Mouse (Mus musculus): ENCODE measurements at regions not wholly inside any gene's neighbourhood (a gene's known extent, or its start where the extent isn't known, plus 50 kb on each side); places are given as distances from the start of the nearest gene placed in this dataset.

DNA sequence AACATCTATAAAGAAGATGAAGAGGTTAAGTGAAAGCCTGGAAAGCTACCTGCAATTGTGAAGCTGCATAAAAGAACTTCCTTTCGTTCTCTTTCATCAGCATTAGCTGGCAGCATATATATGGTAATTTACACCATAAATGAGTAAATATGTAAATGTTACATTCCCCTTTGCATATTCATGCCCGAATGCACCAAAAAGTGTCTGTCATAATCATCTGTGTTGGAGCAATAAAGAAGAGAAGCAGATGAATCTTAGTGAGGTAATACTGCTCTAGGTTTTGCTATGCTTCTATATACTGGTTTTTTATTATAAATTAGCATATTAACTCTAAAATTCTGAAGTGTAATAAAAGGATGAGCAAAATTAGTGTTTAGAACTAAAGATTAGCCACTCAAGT, 332.9 kb upstream of the Impad1 start:
- H3K4me1 ChIP-seq (replicated peaks; ENCODE audit: low read depth, low read length), result no peaks in the 10 kb centered on the region
- no peaks in the 10 kb centered on the region for H3K36me3 ChIP-seq (ENCODE audit: insufficient read depth, low read length)
- peaks cover 3% of the 10 kb centered on the region; the same call in 1 of the 2 replicates for H3K9me3 ChIP-seq (ENCODE audit: low read length)
- no peaks in the 10 kb centered on the region for H3K27me3 ChIP-seq (ENCODE audit: insufficient read depth, low read length)
- no peak overlapping the region for H3K4me3 ChIP-seq (replicated peaks; ENCODE audit: low read length)
- no peak for TF ChIP-seq NANOG (IDR thresholded peaks at IDR 0.05; ENCODE audit: borderline replicate concordance, low read length)
- no peak for TF ChIP-seq POU5F1 (IDR thresholded peaks at IDR 0.05; ENCODE audit: borderline replicate concordance, low read length)
- TF ChIP-seq CTCF (conservative IDR thresholded peaks at IDR 0.05; ENCODE audit: low read length), result no peak

DNA sequence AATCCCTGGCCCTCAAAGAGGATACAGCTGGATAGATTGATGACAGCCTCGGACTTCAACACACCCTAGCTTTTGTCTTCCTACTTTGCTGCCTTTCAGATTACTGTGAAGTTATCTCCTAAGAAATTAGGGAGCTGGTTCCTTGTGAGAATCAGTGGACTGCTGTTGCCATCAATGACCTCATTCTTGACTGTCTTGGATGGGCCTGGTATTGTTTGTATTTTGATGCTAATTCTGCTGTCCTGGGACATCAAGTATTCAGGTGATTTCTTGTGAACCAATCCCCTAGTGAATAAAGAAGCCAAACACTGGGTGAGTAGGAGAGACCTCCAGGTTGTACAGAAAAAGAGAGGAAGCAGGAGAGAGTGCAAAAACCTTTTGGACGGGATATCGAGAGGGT, 305.3 kb upstream of the Impad1 start:
- no peak overlapping the region for H3K4me3 ChIP-seq (replicated peaks; ENCODE audit: low read length)
- no peaks in the 10 kb centered on the region for H3K36me3 ChIP-seq (ENCODE audit: insufficient read depth, low read length)
- peaks cover 40% of the 10 kb centered on the region for H3K9me3 ChIP-seq (ENCODE audit: low read length)
- TF ChIP-seq POU5F1 (IDR thresholded peaks at IDR 0.05; ENCODE audit: borderline replicate concordance, low read length) (no peak), CTCF (conservative IDR thresholded peaks at IDR 0.05; ENCODE audit: low read length) (no peak), NANOG (IDR thresholded peaks at IDR 0.05; ENCODE audit: borderline replicate concordance, low read length) (peak; percentile 59; the same call in 1 of the 2 replicates)
- H3K4me1 ChIP-seq (replicated peaks; ENCODE audit: low read depth, low read length), result no peaks in the 10 kb centered on the region
- no peaks in the 10 kb centered on the region for H3K27me3 ChIP-seq (ENCODE audit: insufficient read depth, low read length)

DNA sequence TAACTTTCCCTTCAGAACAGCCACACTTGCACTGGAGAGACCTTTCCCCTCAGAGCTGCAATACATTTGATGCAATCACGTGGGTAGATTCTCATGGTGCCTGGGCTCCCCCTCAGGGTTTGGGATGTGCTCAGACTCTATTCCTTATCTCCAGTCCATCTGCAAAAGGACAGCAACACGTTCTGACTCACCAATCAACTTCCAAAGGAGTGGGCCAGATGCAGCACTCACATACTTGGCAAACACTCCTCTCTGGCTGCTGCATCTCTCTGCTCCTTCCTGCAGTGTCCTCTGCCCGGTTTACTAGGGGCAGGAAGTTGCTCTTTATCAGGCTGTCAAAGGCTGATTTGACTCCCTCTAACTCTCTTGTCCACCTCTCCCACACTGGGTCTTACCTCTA, 285.6 kb upstream of the Impad1 start:
- H3K9me3 ChIP-seq (ENCODE audit: low read length), result no peaks in the 10 kb centered on the region

DNA sequence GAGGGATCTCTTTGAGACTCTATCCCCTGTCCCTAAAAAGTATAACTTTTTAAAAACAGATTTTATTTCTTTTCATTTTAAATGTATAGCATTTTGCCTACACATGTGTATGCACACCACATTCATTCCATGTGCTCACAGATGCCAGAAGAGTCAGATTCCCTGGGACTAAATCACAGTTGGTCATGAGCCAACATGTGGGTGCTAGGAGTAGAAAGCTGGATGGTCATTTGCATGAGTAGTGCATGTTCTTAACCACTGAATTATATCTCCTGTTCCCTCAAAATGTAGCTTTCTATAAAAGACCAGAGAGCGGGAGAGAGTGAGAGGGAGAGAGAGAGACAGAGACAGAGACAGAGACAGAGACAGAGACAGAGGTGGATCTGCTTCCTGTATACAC, 281.6 kb upstream of the Impad1 start:
- Histone ChIP-seq H3K36me3 (ENCODE audit: insufficient read depth, low read length) (no peaks in the 10 kb centered on the region), H3K4me1 (replicated peaks; ENCODE audit: low read depth, low read length) (no peaks in the 10 kb centered on the region), H3K4me3 (replicated peaks; ENCODE audit: low read length) (no peak overlapping the region), H3K9me3 (ENCODE audit: low read length) (no peaks in the 10 kb centered on the region), H3K27me3 (ENCODE audit: insufficient read depth, low read length) (no peaks in the 10 kb centered on the region)
- no peak for TF ChIP-seq NANOG (IDR thresholded peaks at IDR 0.05; ENCODE audit: borderline replicate concordance, low read length)
- no peak for TF ChIP-seq CTCF (conservative IDR thresholded peaks at IDR 0.05; ENCODE audit: low read length)

More for the DNA sequence above, 285.6 kb upstream of the Impad1 start:
- Histone ChIP-seq H3K36me3 (ENCODE audit: insufficient read depth, low read length) (no peaks in the 10 kb centered on the region), H3K27me3 (ENCODE audit: insufficient read depth, low read length) (no peaks in the 10 kb centered on the region), H3K4me1 (replicated peaks; ENCODE audit: low read depth, low read length) (no peaks in the 10 kb centered on the region), H3K4me3 (replicated peaks; ENCODE audit: low read length) (no peak overlapping the region)
- TF ChIP-seq CTCF (conservative IDR thresholded peaks at IDR 0.05; ENCODE audit: low read length), result no peak
- TF ChIP-seq POU5F1 (IDR thresholded peaks at IDR 0.05; ENCODE audit: borderline replicate concordance, low read length), result no peak
- no peak for TF ChIP-seq NANOG (IDR thresholded peaks at IDR 0.05; ENCODE audit: borderline replicate concordance, low read length)

DNA sequence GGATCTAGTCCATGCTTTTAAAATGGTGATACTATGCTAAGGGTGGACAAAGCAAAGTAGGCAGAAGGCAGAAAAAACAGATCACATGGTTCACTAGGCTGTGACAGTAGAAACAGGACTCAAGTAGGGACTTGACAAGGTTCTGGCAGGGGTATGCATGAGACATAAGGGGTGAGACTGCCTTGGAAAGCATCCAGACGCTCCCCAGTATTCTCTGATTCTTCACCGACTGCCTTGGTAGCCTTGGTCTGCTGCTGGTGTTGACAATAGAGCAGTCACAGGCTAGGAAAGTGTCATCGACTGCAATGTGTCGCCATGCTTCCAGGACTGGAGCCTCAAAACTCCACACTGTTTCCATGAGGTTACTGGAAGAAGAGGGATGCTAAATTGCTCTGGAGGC, 278.1 kb upstream of the Impad1 start:
- no peak overlapping the region for H3K4me3 ChIP-seq (replicated peaks; ENCODE audit: low read length)
- H3K9me3 ChIP-seq (ENCODE audit: low read length), result no peaks in the 10 kb centered on the region
- H3K36me3 ChIP-seq (ENCODE audit: insufficient read depth, low read length), result no peaks in the 10 kb centered on the region
- TF ChIP-seq NANOG (IDR thresholded peaks at IDR 0.05; ENCODE audit: borderline replicate concordance, low read length) (no peak), POU5F1 (IDR thresholded peaks at IDR 0.05; ENCODE audit: borderline replicate concordance, low read length) (no peak), CTCF (conservative IDR thresholded peaks at IDR 0.05; ENCODE audit: low read length) (no peak)
- no peaks in the 10 kb centered on the region for H3K27me3 ChIP-seq (ENCODE audit: insufficient read depth, low read length)
- H3K4me1 ChIP-seq (replicated peaks; ENCODE audit: low read depth, low read length), result no peaks in the 10 kb centered on the region

DNA sequence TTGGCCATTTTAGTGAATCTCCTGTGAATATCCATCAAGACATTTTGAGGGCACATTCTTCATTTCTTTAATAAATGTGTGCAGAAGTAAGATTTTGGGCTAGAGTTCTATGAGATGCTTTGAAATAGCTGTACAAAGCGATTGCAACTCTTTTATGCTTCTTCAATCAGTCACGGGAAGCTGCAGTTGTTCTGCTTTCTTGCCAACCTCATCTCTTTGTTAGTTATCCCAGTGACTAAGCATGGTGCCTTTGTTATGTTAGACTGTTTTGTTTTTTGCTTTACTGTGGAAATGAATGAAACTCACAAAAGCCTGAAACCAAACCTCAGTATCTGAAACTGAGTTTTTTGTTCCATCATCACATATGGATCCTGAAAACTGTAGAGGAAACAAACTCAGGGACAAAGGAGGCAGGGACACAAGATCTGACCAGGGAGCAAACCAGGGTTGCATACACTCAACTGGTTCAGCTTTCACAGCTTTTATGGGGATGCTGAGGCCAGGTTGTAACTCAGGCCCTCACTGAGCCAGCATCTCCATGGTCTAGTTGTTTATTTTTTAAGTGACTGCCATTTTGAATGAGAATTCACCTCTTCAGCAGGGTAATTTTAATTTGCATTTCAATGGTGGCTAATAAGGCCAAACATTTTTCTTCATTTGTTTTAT, 266.3 kb upstream of the Impad1 start:
- H3K27me3 ChIP-seq (ENCODE audit: insufficient read depth, low read length), result no peaks in the 10 kb centered on the region
- TF ChIP-seq CTCF (conservative IDR thresholded peaks at IDR 0.05; ENCODE audit: low read length) (no peak), POU5F1 (IDR thresholded peaks at IDR 0.05; ENCODE audit: borderline replicate concordance, low read length) (no peak), NANOG (IDR thresholded peaks at IDR 0.05; ENCODE audit: borderline replicate concordance, low read length) (no peak)

DNA sequence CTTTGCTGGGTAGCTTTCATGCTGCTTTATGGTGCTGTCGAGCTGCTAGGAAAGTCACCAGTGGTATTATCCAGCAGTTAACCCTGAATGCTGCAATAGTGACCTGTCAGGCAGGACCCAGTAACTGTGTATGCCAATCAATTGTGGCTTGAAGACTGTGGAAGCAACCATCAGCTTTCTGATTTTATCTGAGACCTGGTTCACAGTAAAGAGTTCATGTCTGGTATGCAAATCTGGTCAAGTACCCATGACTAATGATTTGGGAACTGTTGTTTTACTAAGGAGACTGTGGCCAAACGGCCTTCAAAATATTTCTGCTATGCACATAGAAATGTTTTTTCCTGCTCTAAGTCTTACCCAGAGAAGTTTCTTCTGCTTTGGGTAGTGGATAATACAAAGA, 236.8 kb upstream of the Impad1 start:
- no peaks in the 10 kb centered on the region for H3K4me1 ChIP-seq (replicated peaks; ENCODE audit: low read depth, low read length)
- H3K4me3 ChIP-seq (replicated peaks; ENCODE audit: low read length), result no peak overlapping the region
- peaks cover 20% of the 10 kb centered on the region for H3K9me3 ChIP-seq (ENCODE audit: low read length)
- H3K36me3 ChIP-seq (ENCODE audit: insufficient read depth, low read length), result no peaks in the 10 kb centered on the region
- H3K27me3 ChIP-seq (ENCODE audit: insufficient read depth, low read length), result no peaks in the 10 kb centered on the region
- TF ChIP-seq CTCF (conservative IDR thresholded peaks at IDR 0.05; ENCODE audit: low read length), result no peak
- TF ChIP-seq POU5F1 (IDR thresholded peaks at IDR 0.05; ENCODE audit: borderline replicate concordance, low read length), result no peak
- TF ChIP-seq NANOG (IDR thresholded peaks at IDR 0.05; ENCODE audit: borderline replicate concordance, low read length), result no peak

More for the DNA sequence above, 266.3 kb upstream of the Impad1 start:
- H3K4me1 ChIP-seq (replicated peaks; ENCODE audit: low read depth, low read length), result no peaks in the 10 kb centered on the region
- no peak overlapping the region for H3K4me3 ChIP-seq (replicated peaks; ENCODE audit: low read length)
- peaks cover 46% of the 10 kb centered on the region for H3K9me3 ChIP-seq (ENCODE audit: low read length)
- H3K36me3 ChIP-seq (ENCODE audit: insufficient read depth, low read length), result no peaks in the 10 kb centered on the region

DNA sequence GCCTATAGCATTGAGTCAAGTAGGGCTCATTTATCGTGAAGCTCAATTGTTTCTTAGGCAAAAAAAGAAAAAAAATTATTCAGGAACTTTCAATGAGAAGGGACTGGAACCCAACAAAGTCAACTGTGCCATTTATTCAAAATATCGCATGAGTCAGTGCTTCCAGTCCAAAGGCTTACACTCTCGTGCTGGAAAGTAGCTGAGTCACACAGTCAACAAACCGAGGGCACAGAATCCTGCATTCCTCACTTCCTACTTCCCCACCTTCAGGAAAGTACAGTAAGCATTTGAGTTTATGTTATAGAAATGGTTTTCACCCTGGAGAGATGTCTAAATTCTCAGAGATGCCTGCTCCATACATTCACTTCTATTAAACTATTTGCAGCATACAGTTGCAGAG, 194.3 kb upstream of the Impad1 start:
- TF ChIP-seq CTCF (conservative IDR thresholded peaks at IDR 0.05; ENCODE audit: low read length) (no peak), NANOG (IDR thresholded peaks at IDR 0.05; ENCODE audit: borderline replicate concordance, low read length) (no peak), POU5F1 (IDR thresholded peaks at IDR 0.05; ENCODE audit: borderline replicate concordance, low read length) (no peak)

More for the DNA sequence above, 194.3 kb upstream of the Impad1 start:
- H3K4me3 ChIP-seq (replicated peaks; ENCODE audit: low read length), result no peak overlapping the region
- H3K27me3 ChIP-seq (ENCODE audit: insufficient read depth, low read length), result no peaks in the 10 kb centered on the region
- H3K9me3 ChIP-seq (ENCODE audit: low read length), result peaks cover 33% of the 10 kb centered on the region
- no peaks in the 10 kb centered on the region for H3K36me3 ChIP-seq (ENCODE audit: insufficient read depth, low read length)
- 0 out of 2 replicates have a peak, but pooled peaks cover 9% of the 10 kb centered on the region for H3K4me1 ChIP-seq (replicated peaks; ENCODE audit: low read depth, low read length)

Data from E14TG2a.4 (cell line).